ENCODE assay signal across 15 mouse cellular contexts in the genomic region with DNA sequence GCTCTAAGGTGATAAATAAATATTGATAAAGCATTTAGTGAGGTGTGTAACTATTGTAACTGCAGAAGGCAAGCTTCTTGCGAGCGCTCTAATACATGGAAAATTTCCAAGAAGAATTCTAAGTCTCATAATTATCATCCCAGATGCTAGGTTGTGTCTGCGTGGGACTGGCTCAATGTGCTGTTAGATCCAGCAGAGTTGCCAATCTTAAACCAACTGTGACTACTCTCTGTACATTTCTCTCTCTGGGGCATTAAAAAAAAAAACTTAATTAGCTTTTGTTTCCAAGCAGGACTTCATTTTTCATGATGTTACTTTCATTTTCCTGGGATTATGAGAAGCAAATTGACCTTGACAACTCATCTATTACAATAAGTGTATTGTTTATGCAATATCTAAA.
"Had no signal": no experiment of that assay in that cellular context is flagged by ENCODE, and none has a peak within 500 bp of the region (broad histone marks: within the 10 kb centered on the region; RNA-seq: fewer than 3 reads in every experiment).

No protein-coding gene starts in this region.

- H3K4me3 ChIP-seq: intestine, embryonic 15.5 days; layer of hippocampus, adult 2 months; left cerebral cortex, adult 2 months; limb, embryonic 12.5 days; liver, embryonic 13.5 days; neural tube, embryonic 12.5 days; stomach, embryonic 15.5 days had no signal

- H3K27me3 ChIP-seq: intestine, embryonic 15.5 days; limb, embryonic 12.5 days; liver, embryonic 13.5 days; neural tube, embryonic 12.5 days; stomach, embryonic 15.5 days had no signal

- H3K4me1 ChIP-seq: limb, embryonic 12.5 days; liver, embryonic 13.5 days; neural tube, embryonic 12.5 days; stomach, embryonic 15.5 days had no signal

- DNase-seq: kidney, adult 18-20 months; kidney, postnatal 10 days; kidney, postnatal 4 days; liver; liver, embryonic 13.5 days; liver, postnatal 0 days; lung, postnatal 36 days; right cerebral cortex, postnatal 14 days; thymus, postnatal 36 days had no signal

- H3K27ac ChIP-seq: intestine, embryonic 15.5 days; layer of hippocampus, adult 2 months; left cerebral cortex, adult 2 months; limb, embryonic 12.5 days; liver, embryonic 13.5 days; neural tube, embryonic 12.5 days; stomach, embryonic 15.5 days had no signal

- H3K36me3 ChIP-seq: intestine, embryonic 15.5 days; limb, embryonic 12.5 days; liver, embryonic 13.5 days; neural tube, embryonic 12.5 days; stomach, embryonic 15.5 days had no signal

- ATAC-seq: intestine, embryonic 15.5 days; liver, postnatal 0 days had no signal

- H3K9ac ChIP-seq: intestine, embryonic 15.5 days; limb, embryonic 12.5 days; liver, embryonic 13.5 days; liver, postnatal 0 days; neural tube, embryonic 12.5 days; stomach, embryonic 15.5 days had no signal

- H3K9me3 ChIP-seq: intestine, embryonic 15.5 days; limb, embryonic 12.5 days; liver, embryonic 13.5 days; neural tube, embryonic 12.5 days; stomach, embryonic 15.5 days had no signal

- H3K4me2 ChIP-seq: intestine, embryonic 15.5 days; limb, embryonic 12.5 days; liver, embryonic 13.5 days; neural tube, embryonic 12.5 days; stomach, embryonic 15.5 days had no signal
